Mouse (Mus musculus) myocyte (in vitro differentiated cells): ENCODE measurements around the gene Qsox2.

Experiments
- MYOG ChIP-seq, 3 experiments: IDR thresholded peaks; one replicate each; pipeline ENCODE4 v1.6.1; 2011; ENCODE audit warnings: control low read depth in 2 of 3, low read depth in 2 of 3, mild to moderate bottlenecking in 2 of 3; ENCODE audit not compliant: insufficient read length in 2 of 3, control insufficient read depth in 1 of 3, insufficient read depth in 1 of 3
- POLR2A ChIP-seq: IDR thresholded peaks from one replicate; pipeline ENCODE4 v1.6.1; 2011; ENCODE audit warnings: low read depth, mild to moderate bottlenecking, control low read depth, moderate library complexity; ENCODE audit not compliant: insufficient read length
- REST ChIP-seq: IDR thresholded peaks from one replicate; pipeline ENCODE4 v1.6.1; 2011; ENCODE audit warnings: mild to moderate bottlenecking, control low read depth, moderate library complexity; ENCODE audit not compliant: insufficient read depth, insufficient read length
- USF1 ChIP-seq: IDR thresholded peaks from one replicate; pipeline ENCODE4 v1.6.1; 2011; ENCODE audit warnings: low read depth, mild to moderate bottlenecking, control low read depth, moderate library complexity

GRCm38 (mm10) chr2:26236681-26237289, 540 bp downstream of the Qsox2 start:
- TF ChIP-seq POLR2A, result no peak
- TF ChIP-seq MYOG (IDR thresholded peaks at IDR 0.05; ENCODE audit: control insufficient read depth in 1 of 3, insufficient read depth in 1 of 3, insufficient read length in 2 of 3, low read depth in 2 of 3), result no peak
- TF ChIP-seq USF1, result no peak
- peak; percentile 83 for TF ChIP-seq REST
